Mouse (Mus musculus): Measurements from ENCODE around the gene Lrrc34.

DNA sequence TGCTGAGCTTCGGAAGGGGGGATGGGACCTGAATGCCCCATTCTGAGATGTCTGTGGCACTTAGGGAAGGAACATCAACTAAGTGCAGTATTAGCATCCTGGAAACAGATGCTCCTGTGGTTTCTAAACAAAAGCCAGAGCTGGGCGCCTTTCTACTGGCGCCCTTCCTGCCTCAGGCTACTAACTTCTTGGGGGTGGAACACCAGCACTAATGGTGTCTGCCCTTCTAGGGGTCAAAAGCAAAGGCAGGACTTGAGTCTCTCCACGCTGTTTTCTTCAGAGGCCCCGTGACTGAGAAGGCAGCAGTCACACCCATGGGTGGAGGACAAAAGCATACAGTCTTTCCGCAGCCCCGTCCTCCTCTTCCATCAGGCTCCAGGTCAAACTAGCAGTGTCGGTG lies 908 bp downstream of the Lrrc34 start:
- no peak for TF ChIP-seq ZC3H11A (IDR thresholded peaks at IDR 0.05; ENCODE audit: borderline replicate concordance, low read depth, low read length)
- no peak for TF ChIP-seq CHD2 (IDR thresholded peaks at IDR 0.05; ENCODE audit: low read depth, low read length)
- TF ChIP-seq HCFC1 (IDR thresholded peaks at IDR 0.05; ENCODE audit: borderline replicate concordance, insufficient read depth, low read length) = no peak
- no peak for TF ChIP-seq MAFK (IDR thresholded peaks at IDR 0.05; ENCODE audit: insufficient read depth, low read depth, low read length)
